Mouse (Mus musculus): ENCODE results near the gene Fam120a. TPM values are rescaled to one million over a fixed set of nuclear protein-coding genes. Genes with fewer than 3 reads are reported as not detected.

Fam120a gene
- polyA plus RNA-seq, 1 experiment from 2014 or later = 37.0 TPM

GRCm38 (mm10) chr13:48858054-48858453 is 109.8 kb downstream of the Fam120a start:
- Histone ChIP-seq H3K9me3 (ENCODE audit: low read depth, low read length) (no peaks in the 10 kb centered on the region), H3K36me3 (ENCODE audit: insufficient read depth) (no peaks in the 10 kb centered on the region), H3K27ac (ENCODE audit: low read depth) (peak overlapping the region; percentile 73), H3K4me1 (ENCODE audit: insufficient read depth) (peaks cover 17% of the 10 kb centered on the region), H3K27me3 (ENCODE audit: insufficient read depth, low read length) (no peaks in the 10 kb centered on the region), H3K4me2 (0 out of 2 replicates have a peak overlapping the region, but pooled peaks have one; percentile 15), H3K9ac (peak overlapping the region; percentile 13; the same call in 1 of the 2 replicates), H3K4me3 (ENCODE audit: low read depth, low read length) (no peak overlapping the region)
- ATAC-seq (ENCODE audit: insufficient read depth) = peak; percentile 74
- DNase-seq = peak; percentile 57
- 38% methylated on average over 6 of the region's 6 CpGs for WGBS
- TF ChIP-seq CTCF (IDR thresholded peaks at IDR 0.05; ENCODE audit: low read depth) = no peak

- no peak overlapping the region for H3K4me2 ChIP-seq
- H3K9ac ChIP-seq = no peak overlapping the region
- 29% methylated on average over 7 of the region's 7 CpGs for WGBS
- H3K27me3 ChIP-seq (ENCODE audit: insufficient read depth, low read length) = no peaks in the 10 kb centered on the region
- H3K4me3 ChIP-seq (ENCODE audit: low read depth, low read length) = no peak overlapping the region
- peak overlapping the region; percentile 73 for H3K27ac ChIP-seq (ENCODE audit: low read depth)
- peak; percentile 89 for DNase-seq
- ATAC-seq (ENCODE audit: insufficient read depth) = peak; percentile 76
- H3K4me1 ChIP-seq (ENCODE audit: insufficient read depth) = peaks cover 17% of the 10 kb centered on the region
- TF ChIP-seq CTCF (IDR thresholded peaks at IDR 0.05; ENCODE audit: low read depth) = no peak
- no peaks in the 10 kb centered on the region for H3K9me3 ChIP-seq (ENCODE audit: low read depth, low read length)
- no peaks in the 10 kb centered on the region for H3K36me3 ChIP-seq (ENCODE audit: insufficient read depth)
Observed at GRCm38 (mm10) chr13:48857246-48857932, 110.4 kb downstream of the Fam120a start.

GRCm38 (mm10) chr13:48853947-48854346 is 113.9 kb downstream of the Fam120a start:
- no peak for DNase-seq
- ATAC-seq (ENCODE audit: insufficient read depth) = no peak
- H3K9me3 ChIP-seq (ENCODE audit: low read depth, low read length) = no peaks in the 10 kb centered on the region
- H3K36me3 ChIP-seq (ENCODE audit: insufficient read depth) = no peaks in the 10 kb centered on the region
- TF ChIP-seq CTCF (IDR thresholded peaks at IDR 0.05; ENCODE audit: low read depth) = no peak
- 38% methylated on average over 3 of the region's 3 CpGs for WGBS
- no peaks in the 10 kb centered on the region for H3K27me3 ChIP-seq (ENCODE audit: insufficient read depth, low read length)
- H3K4me2 ChIP-seq = no peak overlapping the region
- H3K9ac ChIP-seq = no peak overlapping the region
- no peak overlapping the region for H3K27ac ChIP-seq (ENCODE audit: low read depth)
- no peak overlapping the region for H3K4me3 ChIP-seq (ENCODE audit: low read depth, low read length)
- H3K4me1 ChIP-seq (ENCODE audit: insufficient read depth) = peaks cover 17% of the 10 kb centered on the region

- peaks cover under 1% of the 10 kb centered on the region; the same call in 1 of the 2 replicates for H3K36me3 ChIP-seq (ENCODE audit: insufficient read depth)
- no peak for ATAC-seq (ENCODE audit: insufficient read depth)
- H3K4me3 ChIP-seq (ENCODE audit: low read depth, low read length) = no peak overlapping the region
- WGBS = 17% methylated on average over 2 of the region's 2 CpGs
- no peak overlapping the region for H3K27ac ChIP-seq (ENCODE audit: low read depth)
- H3K9me3 ChIP-seq (ENCODE audit: low read depth, low read length) = no peaks in the 10 kb centered on the region
- H3K9ac ChIP-seq = no peak overlapping the region
- H3K27me3 ChIP-seq (ENCODE audit: insufficient read depth, low read length) = no peaks in the 10 kb centered on the region
- peaks cover 13% of the 10 kb centered on the region for H3K4me1 ChIP-seq (ENCODE audit: insufficient read depth)
- DNase-seq = no peak
- TF ChIP-seq CTCF (IDR thresholded peaks at IDR 0.05; ENCODE audit: low read depth) = no peak
- H3K4me2 ChIP-seq = no peak overlapping the region
Observed at GRCm38 (mm10) chr13:48853475-48853874, 114.3 kb downstream of the Fam120a start.

- H3K27me3 ChIP-seq (ENCODE audit: insufficient read depth, low read length) = no peaks in the 10 kb centered on the region
- DNase-seq (peak; percentile 44), ATAC-seq (ENCODE audit: insufficient read depth) (no peak)
- H3K4me1 ChIP-seq (ENCODE audit: insufficient read depth) = peaks cover 7% of the 10 kb centered on the region; the same call in 1 of the 2 replicates
- H3K4me2 ChIP-seq = no peak overlapping the region
- no peak overlapping the region for H3K9ac ChIP-seq
- TF ChIP-seq CTCF (IDR thresholded peaks at IDR 0.05; ENCODE audit: low read depth) = peak; percentile 48
- H3K4me3 ChIP-seq (ENCODE audit: low read depth, low read length) = no peak overlapping the region
- WGBS = 45% methylated on average over 3 of the region's 3 CpGs
- H3K9me3 ChIP-seq (ENCODE audit: low read depth, low read length) = no peaks in the 10 kb centered on the region
- H3K36me3 ChIP-seq (ENCODE audit: insufficient read depth) = peaks cover 4% of the 10 kb centered on the region; the same call in 1 of the 2 replicates
- no peak overlapping the region for H3K27ac ChIP-seq (ENCODE audit: low read depth)
Observed at GRCm38 (mm10) chr13:48852859-48853258, 115.0 kb downstream of the Fam120a start.

- Histone ChIP-seq H3K9me3 (ENCODE audit: low read depth, low read length) (no peaks in the 10 kb centered on the region), H3K36me3 (ENCODE audit: insufficient read depth) (peaks cover 4% of the 10 kb centered on the region; the same call in 1 of the 2 replicates), H3K9ac (no peak overlapping the region), H3K27ac (ENCODE audit: low read depth) (no peak overlapping the region), H3K4me3 (ENCODE audit: low read depth, low read length) (no peak overlapping the region), H3K27me3 (ENCODE audit: insufficient read depth, low read length) (no peaks in the 10 kb centered on the region), H3K4me2 (no peak overlapping the region), H3K4me1 (ENCODE audit: insufficient read depth) (peaks cover 7% of the 10 kb centered on the region; the same call in 1 of the 2 replicates)
- DNase-seq (no peak), ATAC-seq (ENCODE audit: insufficient read depth) (no peak)
- 64% methylated on average over 5 of the region's 5 CpGs for WGBS
- TF ChIP-seq CTCF (IDR thresholded peaks at IDR 0.05; ENCODE audit: low read depth) = no peak
Observed at GRCm38 (mm10) chr13:48851719-48852118, 116.1 kb downstream of the Fam120a start.

GRCm38 (mm10) chr13:48850771-48851170 is 117.0 kb downstream of the Fam120a start:
- no peak for TF ChIP-seq CTCF (IDR thresholded peaks at IDR 0.05; ENCODE audit: low read depth)
- H3K9me3 ChIP-seq (ENCODE audit: low read depth, low read length) = no peaks in the 10 kb centered on the region
- no peak overlapping the region for H3K4me3 ChIP-seq (ENCODE audit: low read depth, low read length)
- peaks cover 4% of the 10 kb centered on the region; the same call in 1 of the 2 replicates for H3K36me3 ChIP-seq (ENCODE audit: insufficient read depth)
- H3K27ac ChIP-seq (ENCODE audit: low read depth) = no peak overlapping the region
- no peak overlapping the region for H3K9ac ChIP-seq
- no peak overlapping the region for H3K4me2 ChIP-seq
- DNase-seq = no peak
- peaks cover 7% of the 10 kb centered on the region; the same call in 1 of the 2 replicates for H3K4me1 ChIP-seq (ENCODE audit: insufficient read depth)
- ATAC-seq (ENCODE audit: insufficient read depth) = no peak
- 69% methylated on average over 8 of the region's 8 CpGs for WGBS
- H3K27me3 ChIP-seq (ENCODE audit: insufficient read depth, low read length) = no peaks in the 10 kb centered on the region
